Mouse (Mus musculus): Measurements from ENCODE around the gene Bcl11a. TPM values are rescaled to one million over a fixed set of nuclear protein-coding genes. Genes with fewer than 3 reads are reported as not detected.

Bcl11a gene
- polyA plus RNA-seq, 1 experiment: 6.5 TPM

DNA sequence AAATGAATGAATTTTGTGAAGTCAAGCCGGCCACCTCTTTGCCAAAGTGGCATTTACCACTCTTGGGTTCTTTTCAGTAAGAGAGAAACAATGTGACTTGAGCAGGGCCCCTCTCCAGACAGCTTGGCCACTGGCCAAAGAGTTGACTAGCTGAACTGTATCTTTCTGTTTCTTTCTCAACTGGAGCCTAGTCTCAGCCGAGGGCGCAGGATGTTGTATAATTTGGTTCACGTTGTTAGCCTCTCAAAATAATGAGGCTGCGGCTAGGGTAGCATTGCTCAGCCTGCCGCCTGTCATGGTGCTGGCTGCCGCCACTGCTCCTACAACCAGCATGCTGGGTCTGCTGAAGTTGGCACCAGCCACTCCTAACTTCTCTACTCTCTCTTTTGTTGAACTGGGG, 84.2 kb downstream of the Bcl11a start:
- TF ChIP-seq FLI1 (IDR thresholded peaks at IDR 0.05; ENCODE audit: low read length): no peak
- TF ChIP-seq GATA1 (IDR thresholded peaks at IDR 0.05; ENCODE audit: borderline replicate concordance, low read length): no peak
- Histone ChIP-seq H3K4me3 (replicated peaks) (no peak overlapping the region), H3K9me3 (no peaks in the 10 kb centered on the region), H3K27me3 (replicated peaks) (no peaks in the 10 kb centered on the region), H3K36me3 (replicated peaks; ENCODE audit: low read length) (peaks cover 33% of the 10 kb centered on the region), H3K4me1 (peaks cover 7% of the 10 kb centered on the region)

DNA sequence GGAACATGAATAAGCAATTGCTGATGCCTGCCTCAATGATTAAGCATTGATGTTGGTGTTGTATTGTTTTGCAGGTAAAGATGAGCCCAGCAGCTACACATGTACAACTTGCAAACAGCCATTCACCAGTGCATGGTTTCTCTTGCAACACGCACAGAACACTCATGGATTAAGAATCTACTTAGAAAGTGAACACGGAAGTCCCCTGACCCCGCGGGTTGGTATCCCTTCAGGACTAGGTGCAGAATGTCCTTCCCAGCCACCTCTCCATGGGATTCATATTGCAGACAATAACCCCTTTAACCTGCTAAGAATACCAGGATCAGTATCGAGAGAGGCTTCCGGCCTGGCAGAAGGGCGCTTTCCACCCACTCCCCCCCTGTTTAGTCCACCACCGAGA, 85.2 kb downstream of the Bcl11a start:
- TF ChIP-seq FLI1 (IDR thresholded peaks at IDR 0.05; ENCODE audit: low read length) (no peak), GATA1 (IDR thresholded peaks at IDR 0.05; ENCODE audit: borderline replicate concordance, low read length) (no peak)
- Histone ChIP-seq H3K9me3 (no peaks in the 10 kb centered on the region), H3K27me3 (replicated peaks) (no peaks in the 10 kb centered on the region), H3K4me1 (peaks cover 4% of the 10 kb centered on the region; the same call in 1 of the 2 replicates), H3K36me3 (replicated peaks; ENCODE audit: low read length) (peaks cover 32% of the 10 kb centered on the region), H3K4me3 (replicated peaks) (no peak overlapping the region)

DNA sequence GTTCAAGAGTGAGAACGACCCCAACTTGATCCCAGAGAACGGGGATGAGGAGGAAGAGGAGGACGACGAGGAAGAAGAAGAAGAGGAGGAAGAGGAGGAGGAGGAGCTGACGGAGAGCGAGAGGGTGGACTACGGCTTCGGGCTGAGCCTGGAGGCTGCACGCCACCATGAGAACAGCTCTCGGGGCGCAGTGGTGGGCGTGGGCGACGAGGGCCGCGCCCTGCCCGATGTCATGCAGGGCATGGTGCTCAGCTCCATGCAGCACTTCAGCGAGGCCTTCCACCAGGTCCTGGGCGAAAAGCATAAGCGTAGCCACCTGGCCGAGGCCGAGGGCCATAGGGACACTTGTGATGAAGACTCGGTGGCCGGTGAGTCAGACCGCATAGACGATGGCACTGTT, 86.2 kb downstream of the Bcl11a start:
- 0 out of 2 replicates have a peak, but pooled peaks cover 3% of the 10 kb centered on the region for H3K4me1 ChIP-seq
- H3K27me3 ChIP-seq (replicated peaks): no peaks in the 10 kb centered on the region
- TF ChIP-seq GATA1 (IDR thresholded peaks at IDR 0.05; ENCODE audit: borderline replicate concordance, low read length): no peak
- no peak for TF ChIP-seq FLI1 (IDR thresholded peaks at IDR 0.05; ENCODE audit: low read length)
- no peak overlapping the region for H3K4me3 ChIP-seq (replicated peaks)
- H3K36me3 ChIP-seq (replicated peaks; ENCODE audit: low read length): peaks cover 31% of the 10 kb centered on the region
- H3K9me3 ChIP-seq: no peaks in the 10 kb centered on the region

DNA sequence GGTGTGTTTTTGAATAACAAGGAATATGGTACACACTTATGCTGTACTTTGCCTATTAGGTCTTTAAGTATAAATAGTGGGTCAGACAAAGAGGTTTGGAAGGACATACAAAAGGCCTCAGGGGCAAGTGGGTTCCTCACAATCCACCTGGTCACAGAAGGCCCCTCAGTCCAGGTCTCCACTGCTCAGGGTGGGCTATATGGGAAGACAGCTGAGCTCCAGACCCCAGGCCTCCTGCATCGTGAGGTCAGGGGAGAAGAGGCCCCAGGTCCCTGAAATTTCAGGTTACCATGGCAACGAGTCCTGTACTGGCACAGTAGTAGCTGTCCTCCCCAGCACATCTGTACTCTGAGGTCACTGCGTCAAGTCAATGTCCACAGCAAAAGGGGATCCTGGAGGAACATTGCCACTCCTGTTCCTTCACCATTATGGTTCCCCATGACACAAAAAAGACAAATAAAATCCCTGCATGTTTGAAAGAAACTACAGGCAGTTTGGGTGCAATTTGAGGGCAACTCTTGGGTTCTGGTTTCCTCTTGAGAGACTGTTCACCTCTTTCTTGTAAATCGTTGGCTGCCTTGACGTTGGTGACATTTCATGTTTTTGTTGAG, 93.9 kb downstream of the Bcl11a start:
- 0 out of 2 replicates have a peak, but pooled peaks cover 3% of the 10 kb centered on the region for H3K4me1 ChIP-seq
- no peaks in the 10 kb centered on the region for H3K27me3 ChIP-seq (replicated peaks)
- H3K36me3 ChIP-seq (replicated peaks; ENCODE audit: low read length): peaks cover 3% of the 10 kb centered on the region
- H3K9me3 ChIP-seq: no peaks in the 10 kb centered on the region
- TF ChIP-seq GATA1 (IDR thresholded peaks at IDR 0.05; ENCODE audit: borderline replicate concordance, low read length): no peak
- no peak for TF ChIP-seq FLI1 (IDR thresholded peaks at IDR 0.05; ENCODE audit: low read length)
- H3K4me3 ChIP-seq (replicated peaks): no peak overlapping the region

DNA sequence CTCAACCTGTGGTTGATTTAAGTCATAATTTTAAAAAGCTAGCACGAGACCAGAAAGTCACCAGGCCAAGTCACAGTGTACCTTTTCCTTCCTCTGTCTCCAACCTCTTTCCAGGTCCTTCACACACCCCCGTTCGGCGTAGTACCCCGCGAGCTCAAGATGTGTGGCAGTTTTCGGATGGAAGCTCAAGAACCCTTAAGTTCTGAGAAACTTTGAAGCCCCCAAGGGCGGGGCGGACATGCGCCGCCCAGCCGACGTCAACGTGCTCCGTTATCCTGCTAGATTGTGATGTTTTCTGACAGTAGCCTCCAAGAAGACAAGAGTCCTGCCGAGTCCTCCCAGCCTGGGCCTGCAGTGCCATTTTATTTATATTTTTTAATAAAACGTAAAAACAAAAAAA, 94.7 kb downstream of the Bcl11a start:
- Histone ChIP-seq H3K4me3 (replicated peaks) (no peak overlapping the region), H3K4me1 (0 out of 2 replicates have a peak, but pooled peaks cover 1% of the 10 kb centered on the region), H3K27me3 (replicated peaks) (peaks cover 1% of the 10 kb centered on the region), H3K9me3 (no peaks in the 10 kb centered on the region), H3K36me3 (replicated peaks; ENCODE audit: low read length) (peaks cover 3% of the 10 kb centered on the region)
- TF ChIP-seq GATA1 (IDR thresholded peaks at IDR 0.05; ENCODE audit: borderline replicate concordance, low read length) (no peak), FLI1 (IDR thresholded peaks at IDR 0.05; ENCODE audit: low read length) (no peak)

DNA sequence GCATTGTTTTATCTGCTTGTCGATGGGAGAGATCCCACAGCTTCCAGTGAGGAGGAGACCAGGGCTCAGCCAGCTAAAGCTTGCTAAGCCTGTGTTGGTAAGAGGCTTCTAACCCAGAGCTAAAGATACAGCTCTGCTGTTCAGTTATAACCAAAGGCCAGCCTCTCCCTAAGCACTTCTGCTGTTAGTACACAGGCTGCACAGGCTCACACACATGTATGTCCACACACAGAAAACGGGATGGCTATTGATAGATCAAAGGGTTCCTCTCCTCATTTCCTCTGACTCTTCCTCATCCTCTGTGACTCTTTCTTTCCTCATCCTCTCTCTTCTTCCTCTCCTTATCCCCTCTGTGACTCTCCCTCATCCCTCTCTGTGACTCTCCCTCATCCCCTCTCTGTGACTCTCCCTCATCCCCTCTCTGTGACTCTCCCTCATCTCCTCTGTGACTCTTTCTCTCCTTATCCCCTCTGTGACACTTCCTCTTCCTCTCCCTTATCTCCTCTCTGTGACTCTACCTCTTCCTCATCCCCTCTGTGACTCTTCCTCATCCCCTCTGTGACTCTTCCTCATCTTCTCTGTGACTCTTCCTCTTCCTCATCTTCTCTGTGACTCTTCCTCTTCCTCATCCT, 96.4 kb downstream of the Bcl11a start:
- Histone ChIP-seq H3K27me3 (replicated peaks) (peaks cover 5% of the 10 kb centered on the region), H3K4me3 (replicated peaks) (no peak overlapping the region), H3K9me3 (no peaks in the 10 kb centered on the region), H3K4me1 (peaks cover 6% of the 10 kb centered on the region; the same call in 1 of the 2 replicates), H3K36me3 (replicated peaks; ENCODE audit: low read length) (peaks cover 3% of the 10 kb centered on the region)
- TF ChIP-seq GATA1 (IDR thresholded peaks at IDR 0.05; ENCODE audit: borderline replicate concordance, low read length) (no peak), FLI1 (IDR thresholded peaks at IDR 0.05; ENCODE audit: low read length) (no peak)

DNA sequence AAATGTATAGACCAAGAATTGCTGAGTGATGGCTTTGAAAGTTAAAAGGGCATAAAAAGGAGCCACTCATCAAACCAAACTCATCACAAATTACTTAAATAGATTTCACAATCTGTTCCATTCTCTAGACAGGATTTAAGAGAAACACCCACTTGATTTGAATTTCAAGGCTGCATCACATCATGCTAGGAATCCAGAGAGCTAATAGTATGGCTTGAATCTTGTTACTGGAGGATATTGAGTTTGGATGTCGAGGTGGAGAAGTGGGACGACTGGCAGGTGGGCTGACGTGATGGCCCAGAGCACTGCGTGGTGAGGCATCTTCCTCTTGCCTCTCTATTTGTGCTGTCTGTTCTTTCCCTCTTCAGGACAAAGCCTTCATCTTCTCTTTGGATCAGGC, 99.6 kb downstream of the Bcl11a start:
- TF ChIP-seq GATA1 (IDR thresholded peaks at IDR 0.05; ENCODE audit: borderline replicate concordance, low read length): no peak
- no peak for TF ChIP-seq FLI1 (IDR thresholded peaks at IDR 0.05; ENCODE audit: low read length)
- Histone ChIP-seq H3K9me3 (no peaks in the 10 kb centered on the region), H3K27me3 (replicated peaks) (peaks cover 5% of the 10 kb centered on the region), H3K4me1 (peaks cover 21% of the 10 kb centered on the region), H3K4me3 (replicated peaks) (no peak overlapping the region), H3K36me3 (replicated peaks; ENCODE audit: low read length) (peaks cover 3% of the 10 kb centered on the region)

DNA sequence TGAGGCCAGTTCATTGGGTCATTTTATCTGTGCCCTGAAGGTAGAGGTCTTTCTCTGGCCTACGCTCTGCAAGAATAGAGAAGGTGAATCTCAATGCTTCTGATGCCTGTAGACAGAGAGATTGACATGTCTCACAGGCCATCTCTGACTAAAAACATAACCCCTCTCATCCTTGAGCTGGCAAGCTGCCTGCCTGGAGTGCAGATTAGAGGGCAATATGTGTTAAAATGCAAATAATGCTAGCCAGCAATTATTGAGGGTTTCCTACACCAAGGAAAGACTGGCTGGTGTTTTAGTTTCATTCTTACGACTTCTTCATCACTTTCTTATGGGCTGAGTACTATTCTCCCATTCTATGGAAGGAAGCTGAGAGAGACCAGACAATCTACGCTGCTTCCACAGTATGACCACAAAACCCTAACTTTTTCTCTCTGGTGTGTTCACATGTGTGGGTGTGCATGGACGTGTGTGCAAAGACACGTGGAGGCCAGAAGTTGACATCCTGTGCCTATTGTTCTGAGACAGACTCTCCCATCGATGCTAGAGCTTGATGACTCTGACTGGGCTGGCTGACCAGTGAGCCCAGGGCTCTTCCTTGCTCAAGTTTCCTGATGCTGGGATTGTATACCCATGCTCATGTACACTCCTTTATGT, 101.1 kb downstream of the Bcl11a start:
- Histone ChIP-seq H3K27me3 (replicated peaks) (peaks cover 5% of the 10 kb centered on the region), H3K4me1 (peaks cover 21% of the 10 kb centered on the region), H3K9me3 (no peaks in the 10 kb centered on the region), H3K36me3 (replicated peaks; ENCODE audit: low read length) (no peaks in the 10 kb centered on the region), H3K4me3 (replicated peaks) (no peak overlapping the region)
- TF ChIP-seq FLI1 (IDR thresholded peaks at IDR 0.05; ENCODE audit: low read length) (no peak), GATA1 (IDR thresholded peaks at IDR 0.05; ENCODE audit: borderline replicate concordance, low read length) (no peak)

DNA sequence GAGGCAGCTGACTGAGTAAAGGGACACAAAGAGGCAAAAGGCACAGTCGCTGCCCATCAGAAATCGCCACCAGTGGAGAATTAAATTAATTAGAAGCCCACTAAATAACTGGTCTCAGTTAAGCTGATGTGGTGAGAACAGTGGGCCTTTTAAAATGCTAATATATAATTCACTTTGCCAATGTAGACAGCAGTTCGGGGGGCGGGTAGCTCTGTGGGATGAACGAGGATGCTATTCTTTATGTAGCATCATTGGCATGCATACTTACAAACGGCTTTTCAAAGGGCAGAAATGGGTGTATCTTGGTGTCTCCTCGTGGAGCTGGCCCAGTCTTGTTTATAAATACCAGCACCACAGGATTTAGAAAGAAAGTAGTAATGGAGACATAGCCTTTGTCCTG, 102.2 kb downstream of the Bcl11a start:
- TF ChIP-seq GATA1 (IDR thresholded peaks at IDR 0.05; ENCODE audit: borderline replicate concordance, low read length) (no peak), FLI1 (IDR thresholded peaks at IDR 0.05; ENCODE audit: low read length) (no peak)

DNA sequence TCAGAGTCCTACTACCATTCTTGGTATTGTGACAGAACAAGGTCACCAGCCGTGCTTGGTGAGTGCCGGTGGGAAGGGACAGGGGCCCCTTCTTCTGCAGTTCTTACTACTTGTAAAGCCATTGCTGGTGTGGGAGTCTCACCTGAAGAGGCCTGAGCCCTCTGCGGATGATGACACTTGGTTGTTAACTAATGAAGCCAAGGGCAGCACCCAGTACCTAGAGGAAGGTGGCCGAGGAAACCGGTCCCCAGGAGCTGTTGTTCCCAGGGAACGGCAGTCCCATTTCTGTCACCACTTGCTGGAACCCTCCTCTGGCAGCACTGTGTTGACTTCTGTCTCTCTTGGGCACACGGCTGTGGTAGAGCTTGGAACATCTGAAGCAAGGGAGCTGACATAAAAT, 105.6 kb downstream of the Bcl11a start:
- Histone ChIP-seq H3K4me3 (replicated peaks) (no peak overlapping the region), H3K9me3 (no peaks in the 10 kb centered on the region), H3K27me3 (replicated peaks) (peaks cover 3% of the 10 kb centered on the region), H3K36me3 (replicated peaks; ENCODE audit: low read length) (no peaks in the 10 kb centered on the region), H3K4me1 (peaks cover 36% of the 10 kb centered on the region)
- no peak for TF ChIP-seq FLI1 (IDR thresholded peaks at IDR 0.05; ENCODE audit: low read length)
- no peak for TF ChIP-seq GATA1 (IDR thresholded peaks at IDR 0.05; ENCODE audit: borderline replicate concordance, low read length)

More for the DNA sequence above, 102.2 kb downstream of the Bcl11a start:
- Histone ChIP-seq H3K27me3 (replicated peaks) (peaks cover 5% of the 10 kb centered on the region), H3K9me3 (no peaks in the 10 kb centered on the region), H3K36me3 (replicated peaks; ENCODE audit: low read length) (no peaks in the 10 kb centered on the region), H3K4me3 (replicated peaks) (no peak overlapping the region), H3K4me1 (peaks cover 26% of the 10 kb centered on the region)

Data from megakaryocyte, embryonic 14.5 days (primary cell).